Mouse (Mus musculus) CD4-positive, CD25-positive, alpha-beta regulatory T cell, adult 2 months (primary cell): Measurements from ENCODE around the gene Peli1.

ENCODE experiments used
- DNase-seq: peaks from one replicate; pipeline ENCODE4 v3.0.0-alpha.2; 2012; ENCODE audit warnings: low read depth, low spot score

The Peli1 gene

DNA sequence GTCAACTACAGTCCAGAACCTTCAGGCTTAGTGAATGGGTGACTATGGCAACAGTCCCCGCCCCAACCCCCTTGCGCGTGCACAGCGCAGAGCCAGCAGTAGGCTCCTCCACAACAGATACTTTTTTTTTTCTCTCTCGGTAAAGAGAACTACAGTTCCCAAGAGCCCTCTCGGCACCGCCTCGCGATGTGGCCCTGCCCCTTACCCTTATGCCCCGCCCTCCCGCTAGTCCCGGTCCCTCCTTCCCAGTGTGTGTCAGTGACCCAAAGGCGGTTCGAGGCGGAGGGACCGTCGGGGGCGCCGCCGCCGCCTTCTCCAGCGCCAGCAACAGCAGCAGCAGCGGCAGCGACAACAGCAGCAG, at the start of gene Peli1:
TSS of gene Peli1 (plus strand) at position 225 of the 361 bp plus-strand sequence.
- DNase-seq, result peak; percentile 98

DNA sequence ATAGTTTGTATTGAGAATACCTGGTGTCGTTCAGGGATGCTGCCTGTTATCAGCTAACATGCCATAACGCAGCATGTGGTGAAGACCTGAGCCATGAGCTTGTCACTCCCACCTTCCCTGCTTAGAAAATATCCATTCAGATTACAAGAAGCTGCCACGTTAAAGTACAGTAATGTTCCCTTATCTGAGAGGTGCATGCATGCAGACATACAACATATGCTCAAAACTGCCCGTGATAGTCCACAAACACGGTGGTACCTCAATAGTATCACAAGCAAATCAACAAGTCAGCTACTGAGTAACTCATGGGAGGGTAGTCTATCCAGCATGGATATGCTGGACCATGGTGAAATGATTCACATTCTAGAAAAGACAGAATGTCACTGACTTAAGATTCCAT, 48.5 kb upstream of the Peli1 start:
- no peak for DNase-seq

GRCm38 (mm10) chr11:21046188-21046587, 44.9 kb upstream of the Peli1 start:
- DNase-seq, result no peak

DNA sequence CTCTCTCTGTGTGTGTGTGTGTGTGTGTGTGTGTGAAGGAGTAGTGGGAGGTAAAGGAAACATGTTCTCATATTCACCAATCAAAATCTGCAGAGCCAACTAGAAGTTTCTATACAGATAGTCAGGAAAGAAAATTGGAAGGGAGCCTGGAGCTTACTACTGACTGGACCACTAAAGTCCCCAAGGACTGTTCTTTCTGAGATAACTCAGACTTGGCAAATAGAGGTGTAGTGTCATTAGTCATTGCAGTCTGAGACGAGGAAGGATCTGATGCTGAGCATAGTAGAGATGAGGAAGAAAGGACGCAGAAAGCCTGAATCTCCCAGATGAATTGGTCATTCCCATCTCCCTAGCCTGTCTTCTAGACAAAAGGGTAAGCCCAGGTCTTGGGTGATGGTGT, 43.2 kb upstream of the Peli1 start:
- no peak for DNase-seq

GRCm38 (mm10) chr11:21051716-21052115, 39.4 kb upstream of the Peli1 start:
- DNase-seq, result no peak

- DNase-seq, result no peak
These were observed 36.5 kb upstream of the Peli1 start for GRCm38 (mm10) chr11:21054587-21054986.

DNA sequence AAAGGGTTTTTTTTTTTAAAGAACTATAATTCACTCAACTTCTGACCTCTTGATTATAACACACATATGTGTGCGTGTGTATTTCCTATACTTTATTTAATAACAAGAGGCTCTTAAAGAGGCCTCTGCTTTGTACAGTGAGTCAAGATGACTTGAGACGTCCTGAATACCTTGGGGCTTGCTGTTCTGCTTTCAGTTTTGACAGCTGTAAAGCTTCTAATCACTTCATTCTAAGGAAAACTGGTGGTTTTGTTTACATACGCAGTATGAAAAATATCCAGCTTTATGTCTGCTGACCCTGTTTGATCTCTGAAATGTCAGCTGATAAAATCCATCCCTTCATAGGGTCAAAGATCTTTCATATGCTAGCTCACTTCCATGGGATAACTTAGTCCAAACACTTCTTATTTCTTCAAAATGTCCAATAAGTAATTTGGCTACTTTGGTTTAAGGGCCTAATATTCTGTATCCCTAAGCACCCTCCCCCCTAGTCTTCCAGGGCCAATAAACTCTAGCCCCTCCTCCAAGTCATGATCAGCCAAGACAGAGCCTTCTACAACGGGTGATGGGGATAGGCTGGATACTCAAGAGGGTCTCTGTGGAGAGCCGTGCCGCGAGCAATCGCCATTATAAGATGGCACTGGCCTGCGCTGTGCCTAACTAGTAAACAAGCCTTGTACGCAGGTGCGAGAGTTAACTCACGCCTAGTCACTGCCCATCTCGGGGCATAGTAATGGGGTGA, 34.8 kb upstream of the Peli1 start:
- DNase-seq, result no peak

GRCm38 (mm10) chr11:21057511-21058414, 33.3 kb upstream of the Peli1 start:
- no peak for DNase-seq

DNA sequence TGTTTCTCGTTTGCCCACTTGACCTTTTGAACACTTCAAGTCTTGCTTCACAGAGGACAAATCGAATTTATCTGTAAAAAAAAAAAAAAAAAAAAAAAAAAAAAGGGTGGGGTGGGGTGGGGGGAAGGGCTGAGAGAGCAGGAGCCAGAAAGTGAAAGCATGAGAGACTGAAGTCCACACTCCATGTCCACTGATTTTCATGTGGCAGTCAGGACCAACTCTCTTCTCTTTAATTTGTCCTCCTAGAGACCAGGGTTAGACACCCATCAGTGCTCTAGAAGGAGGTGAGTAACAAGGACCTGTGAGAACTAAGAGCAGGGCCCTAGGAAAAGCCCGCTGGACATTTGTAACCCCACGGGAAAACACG, 32.7 kb upstream of the Peli1 start:
- DNase-seq, result no peak

- no peak for DNase-seq
These were observed 30.6 kb upstream of the Peli1 start for GRCm38 (mm10) chr11:21060386-21061074.

- no peak for DNase-seq
These were observed 30.1 kb upstream of the Peli1 start for GRCm38 (mm10) chr11:21061075-21061403.

GRCm38 (mm10) chr11:21061431-21061830, 29.7 kb upstream of the Peli1 start:
- DNase-seq, result no peak

DNA sequence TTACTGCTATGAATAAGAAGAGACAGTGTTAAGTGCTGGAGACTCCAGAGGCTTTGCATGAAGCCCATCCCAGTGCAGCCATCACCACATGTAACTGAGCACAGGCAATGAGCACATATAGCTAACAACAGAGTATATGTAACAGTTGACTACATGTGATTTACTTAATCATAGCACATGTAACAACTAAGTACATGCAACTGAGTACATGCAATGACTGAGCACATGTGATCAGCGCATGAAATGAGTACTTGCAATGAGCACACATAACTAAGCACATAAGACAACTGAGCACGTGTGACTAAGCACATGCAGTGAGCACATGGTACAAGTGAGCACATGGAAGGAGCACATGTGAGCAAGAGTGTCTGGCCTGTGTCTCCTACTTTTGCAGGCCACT, 29.0 kb upstream of the Peli1 start:
- DNase-seq, result no peak

GRCm38 (mm10) chr11:21063271-21063670, 27.8 kb upstream of the Peli1 start:
- no peak for DNase-seq

DNA sequence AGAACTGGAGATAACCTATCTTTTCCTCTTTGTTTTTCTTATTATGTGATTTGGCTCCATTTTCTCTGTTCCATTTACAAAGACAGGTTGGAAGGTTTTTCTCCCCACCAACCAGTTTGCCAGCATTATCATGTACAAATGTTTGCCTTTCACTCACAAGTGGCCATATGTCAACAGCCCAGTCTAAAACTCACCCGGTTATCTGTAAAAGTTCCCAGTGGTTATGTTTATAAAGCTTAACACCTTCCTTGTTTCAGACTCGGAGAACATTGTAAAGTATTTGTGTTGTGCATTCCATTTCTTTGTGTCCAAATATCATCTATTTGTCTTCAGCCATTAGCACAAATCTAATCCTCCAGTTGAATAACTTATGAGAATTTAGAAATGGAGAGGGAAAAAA, 11.7 kb upstream of the Peli1 start:
- DNase-seq, result no peak

DNA sequence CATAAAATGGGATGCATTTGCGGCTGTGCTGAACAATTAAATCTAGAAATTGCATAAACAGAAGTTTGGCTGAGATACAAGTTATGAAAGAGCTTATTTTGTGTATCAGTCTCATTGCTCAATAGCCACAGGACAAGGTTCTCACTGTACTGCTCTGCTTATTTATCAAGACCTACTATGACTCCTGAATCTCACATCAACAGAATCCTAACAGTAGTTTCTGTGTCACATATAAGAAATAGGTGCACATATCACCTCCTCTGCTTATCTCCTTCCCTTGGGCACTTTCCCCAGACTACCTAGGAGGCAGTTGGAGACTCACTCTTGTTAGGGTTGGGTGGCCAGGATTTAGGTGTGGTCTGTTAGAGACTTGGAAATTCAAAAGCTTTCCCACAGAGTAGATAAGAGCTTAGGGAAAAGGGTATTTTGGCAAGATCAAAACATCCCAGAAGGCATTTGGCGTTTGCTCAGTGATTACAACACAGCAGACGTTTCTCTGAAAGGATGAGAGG, 11.2 kb upstream of the Peli1 start:
- no peak for DNase-seq

DNA sequence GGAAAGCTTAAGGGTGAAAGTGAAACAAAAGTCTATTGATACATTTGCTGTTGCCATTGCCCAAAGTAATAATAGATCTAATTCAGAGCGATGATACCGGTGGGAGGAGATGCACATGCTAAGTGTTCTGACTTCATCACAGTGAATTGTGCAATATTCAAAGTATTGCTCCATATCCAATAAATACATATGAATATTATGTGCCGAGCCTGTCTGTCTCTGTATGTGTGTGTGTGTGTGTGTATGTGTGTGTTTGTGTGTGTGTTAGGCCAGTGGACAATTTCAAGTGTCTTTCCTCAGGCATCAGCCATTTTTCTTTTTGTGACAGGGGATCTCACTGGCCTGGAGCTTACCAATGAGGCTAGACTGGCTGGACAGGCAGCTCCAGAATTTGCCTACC, 9.9 kb upstream of the Peli1 start:
- DNase-seq, result no peak

DNA sequence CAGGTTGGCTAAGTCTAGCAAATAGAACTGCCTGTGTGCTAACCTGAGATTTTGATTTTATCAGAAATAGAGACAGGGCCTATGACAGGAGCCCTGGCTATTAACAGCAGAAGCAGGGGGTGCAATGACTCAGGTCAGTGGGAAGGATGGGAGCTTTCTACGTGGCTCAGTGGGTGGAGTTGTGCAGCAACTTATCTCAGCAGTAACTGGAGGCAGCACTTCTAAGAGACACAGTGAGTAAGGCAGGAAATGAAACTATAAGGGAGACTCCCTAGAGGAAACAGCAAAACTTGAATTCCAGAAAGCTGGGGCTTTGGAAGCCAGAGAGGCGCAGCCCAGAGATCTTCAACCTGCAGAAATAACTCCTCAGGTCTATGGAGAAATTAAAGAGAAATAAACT, 8.4 kb upstream of the Peli1 start:
- DNase-seq, result peak; percentile 61

DNA sequence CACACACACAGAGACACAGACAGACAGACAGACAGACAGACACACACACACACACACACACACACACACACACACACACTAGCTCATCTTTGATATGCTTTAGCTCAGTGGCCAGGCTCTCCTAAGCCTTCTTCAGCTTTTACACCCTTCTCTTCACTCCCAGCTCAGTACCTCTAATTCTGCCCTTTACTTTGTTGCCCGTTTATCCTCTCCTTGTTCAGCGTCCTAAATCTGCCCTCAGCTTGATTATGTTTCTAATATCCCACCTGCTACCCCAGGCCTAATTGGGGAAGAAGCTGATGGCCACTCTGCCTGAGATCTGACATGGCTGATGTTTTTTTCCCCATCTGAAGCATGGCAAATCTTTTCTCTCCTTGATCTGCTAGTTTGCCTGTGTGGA, 2.7 kb upstream of the Peli1 start:
- DNase-seq, result no peak

DNA sequence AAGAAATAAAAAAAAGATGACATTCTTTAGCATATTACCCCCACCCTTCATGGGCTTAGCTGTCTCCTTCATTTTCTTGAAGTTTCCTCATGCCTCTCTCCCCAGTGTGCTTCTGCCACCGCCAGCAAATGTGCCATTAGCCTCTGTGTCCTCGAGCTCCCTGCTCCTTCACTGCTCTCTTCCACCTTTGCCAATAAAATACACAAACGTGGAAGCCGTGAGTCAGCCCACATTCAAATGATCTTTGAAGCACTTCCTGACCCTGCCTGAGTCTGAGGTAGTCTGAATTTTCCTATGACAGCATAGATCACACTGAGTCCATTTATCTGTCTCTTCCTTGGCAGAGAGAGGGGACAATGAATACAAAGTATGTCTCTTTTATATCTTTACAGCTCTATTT, 1.5 kb upstream of the Peli1 start:
- DNase-seq, result peak; percentile 26

GRCm38 (mm10) chr11:21091428-21092405, 626 bp downstream of the Peli1 start:
- DNase-seq, result peak; percentile 73
